Mouse (Mus musculus): ENCODE measurements around the gene Gm20823.
"Not testable (repeated sequence)": the region's sequence is repeated elsewhere in the genome, so short reads cannot be mapped to it uniquely, and the experiment has no call there.

The Gm20823 gene

DNA sequence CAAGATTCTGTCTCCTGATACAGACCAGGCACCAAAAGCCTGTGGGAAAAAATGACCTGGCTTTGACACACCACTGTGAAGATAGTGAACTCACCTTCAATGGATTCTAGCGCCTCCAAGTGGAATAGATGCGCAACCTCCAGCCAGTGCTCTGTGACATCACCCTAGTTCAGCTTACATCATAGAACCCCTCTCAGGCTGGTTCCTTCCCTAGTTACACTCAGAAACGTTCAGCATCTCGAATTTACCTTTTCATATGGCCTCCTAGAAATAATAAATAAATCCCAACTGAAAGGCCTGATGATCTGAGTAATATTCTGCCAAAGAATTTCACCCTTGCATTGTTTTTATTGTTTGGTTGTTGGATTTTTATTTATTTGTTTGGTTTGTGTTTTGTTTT, at the start of gene Gm20823:
Gm20823 (minus strand) TSS at position 101 of the 400 bp plus-strand sequence.
- not testable (repeated sequence) for DNase-seq
